ENCODE assay signal across 8 mouse cellular contexts in genomic region chr11:20200713-20201575, GRCm38 (mm10). TPM values are rescaled to one million over a fixed set of nuclear protein-coding genes. Genes with fewer than 3 reads are reported as not detected.
DNase-seq lines count a peak whose midpoint lies in the region; ATAC-seq and TF ChIP-seq lines count a peak whose summit lies in the region.

TSS of gene Rab1a (plus strand) at chr11:20201432.

- WGBS in embryonic facial prominence, embryonic 13.5 days: under 1% methylated on average over 54 of the region's 54 CpGs
- WGBS in kidney, adult 2 months: under 1% methylated on average over 54 of the region's 54 CpGs
- under 1% methylated on average over 54 of the region's 54 CpGs for WGBS in limb, embryonic 12.5 days
- under 1% methylated on average over 54 of the region's 54 CpGs for WGBS in midbrain, embryonic 15.5 days
- under 1% methylated on average over 50 of the region's 54 CpGs for WGBS in spleen, adult 2 months

- H3K4me2 ChIP-seq in embryonic facial prominence, embryonic 13.5 days: peak within 1 kb of the TSS; percentile 83
- peak within 1 kb of the TSS; percentile 75 for H3K4me2 ChIP-seq in limb, embryonic 12.5 days
- H3K4me2 ChIP-seq in midbrain, embryonic 15.5 days: peak within 1 kb of the TSS; percentile 74

- peaks cover 27% of the 10 kb centered on the region for H3K4me1 ChIP-seq in embryonic facial prominence, embryonic 13.5 days
- peaks cover 18% of the 10 kb centered on the region for H3K4me1 ChIP-seq in kidney, adult 2 months (ENCODE audit: control insufficient read depth, insufficient read depth, low read length)
- H3K4me1 ChIP-seq in limb, embryonic 12.5 days (replicated peaks): peaks cover 20% of the 10 kb centered on the region
- peaks cover 38% of the 10 kb centered on the region for H3K4me1 ChIP-seq in midbrain, embryonic 15.5 days
- peaks cover 13% of the 10 kb centered on the region; the same call in 1 of the 2 replicates for H3K4me1 ChIP-seq in spleen, adult 2 months (ENCODE audit: control insufficient read depth, insufficient read depth, insufficient read length)

- TF ChIP-seq POLR2A in kidney, adult 2 months (IDR thresholded peaks at IDR 0.05; ENCODE audit: low read depth, low read length): peak; percentile 85
- peak; percentile 84 for TF ChIP-seq POLR2A in spleen, adult 2 months (IDR thresholded peaks at IDR 0.05; ENCODE audit: low read depth, low read length)

- H3K9me3 ChIP-seq in embryonic facial prominence, embryonic 13.5 days: no peaks in the 10 kb centered on the region
- H3K9me3 ChIP-seq in limb, embryonic 12.5 days: no peaks in the 10 kb centered on the region
- no peaks in the 10 kb centered on the region for H3K9me3 ChIP-seq in midbrain, embryonic 15.5 days

- H3K9ac ChIP-seq in embryonic facial prominence, embryonic 13.5 days: peak within 1 kb of the TSS; percentile 96
- peak within 1 kb of the TSS; percentile 96 for H3K9ac ChIP-seq in limb, embryonic 12.5 days (replicated peaks)
- peak within 1 kb of the TSS; percentile 93 for H3K9ac ChIP-seq in midbrain, embryonic 15.5 days

- H3K4me3 ChIP-seq in embryonic facial prominence, embryonic 13.5 days: peak within 1 kb of the TSS; percentile 99
- H3K4me3 ChIP-seq in kidney, adult 2 months (ENCODE audit: insufficient read depth, low read depth, low read length): peak within 1 kb of the TSS; percentile 99
- H3K4me3 ChIP-seq in limb, embryonic 12.5 days (replicated peaks): peak within 1 kb of the TSS; percentile 99
- H3K4me3 ChIP-seq in midbrain, embryonic 15.5 days: peak within 1 kb of the TSS; percentile 97
- H3K4me3 ChIP-seq in spleen, adult 2 months (ENCODE audit: extremely low read depth, insufficient read depth, insufficient read length): peak within 1 kb of the TSS; percentile 97

- peak; percentile 98 for ATAC-seq in embryonic facial prominence, embryonic 13.5 days (ENCODE audit: insufficient number of reproducible peaks, insufficient read depth, low FRiP score, low TSS enrichment, low read depth)
- peak; percentile 100 for ATAC-seq in limb, embryonic 12.5 days (ENCODE audit: insufficient number of reproducible peaks, insufficient read depth, low FRiP score, low TSS enrichment, low read depth)
- peak; percentile 100 for ATAC-seq in midbrain, embryonic 15.5 days (replicated peaks)

- H3K27ac ChIP-seq in embryonic facial prominence, embryonic 13.5 days: peak within 1 kb of the TSS; percentile 96
- H3K27ac ChIP-seq in kidney, adult 2 months (ENCODE audit: insufficient read depth, low read depth, low read length): peak within 1 kb of the TSS; percentile 88
- peak within 1 kb of the TSS; percentile 97 for H3K27ac ChIP-seq in limb, embryonic 12.5 days
- peak within 1 kb of the TSS; percentile 93 for H3K27ac ChIP-seq in midbrain, embryonic 15.5 days
- peak within 1 kb of the TSS; percentile 90 for H3K27ac ChIP-seq in spleen, adult 2 months (ENCODE audit: insufficient read depth, low read length)

- no peaks in the 10 kb centered on the region for H3K27me3 ChIP-seq in embryonic facial prominence, embryonic 13.5 days
- H3K27me3 ChIP-seq in kidney, adult 2 months (replicated peaks; ENCODE audit: control insufficient read depth, insufficient read depth, low read length): no peaks in the 10 kb centered on the region
- no peaks in the 10 kb centered on the region for H3K27me3 ChIP-seq in limb, embryonic 12.5 days
- no peaks in the 10 kb centered on the region for H3K27me3 ChIP-seq in midbrain, embryonic 15.5 days (replicated peaks)
- H3K27me3 ChIP-seq in spleen, adult 2 months (ENCODE audit: control insufficient read depth, insufficient read depth, low read length): no peaks in the 10 kb centered on the region

- no peaks in the 10 kb centered on the region; the same call in 1 of the 2 replicates for H3K36me3 ChIP-seq in embryonic facial prominence, embryonic 13.5 days
- no peaks in the 10 kb centered on the region for H3K36me3 ChIP-seq in kidney, adult 2 months (ENCODE audit: control insufficient read depth, insufficient read depth, low read length)
- H3K36me3 ChIP-seq in limb, embryonic 12.5 days: no peaks in the 10 kb centered on the region
- no peaks in the 10 kb centered on the region for H3K36me3 ChIP-seq in midbrain, embryonic 15.5 days (replicated peaks)
- no peaks in the 10 kb centered on the region for H3K36me3 ChIP-seq in spleen, adult 2 months (ENCODE audit: control insufficient read depth, insufficient read depth, low read length)

- TF ChIP-seq CTCF in kidney, adult 2 months (conservative IDR thresholded peaks at IDR 0.05; ENCODE audit: insufficient read depth, insufficient read length, low read depth, low read length): peak; percentile 72
- peak; percentile 63; the same call in 1 of the 2 replicates for TF ChIP-seq CTCF in spleen, adult 2 months (IDR thresholded peaks at IDR 0.05; ENCODE audit: extremely low read depth, insufficient read depth, insufficient read length, insufficient replicate concordance)

- DNase-seq in 3134 (ENCODE audit: extremely low read depth, insufficient read length, low spot score): peak; percentile 99
- DNase-seq in adrenal gland, postnatal 36 days: peak; percentile 100
- DNase-seq in heart, adult 18-20 months: peak; percentile 99 to 100
- DNase-seq in kidney, adult 2 months: peak; percentile 100
- DNase-seq in spleen, adult 2 months (ENCODE audit: low read depth in 1 of 2, low spot score in 2 of 2): peak; percentile 99 to 100

RNA-seq across cellular contexts. Expression of gene Rab1a, which starts in this region (rescaled TPM):
- 100 to 1,000 TPM; 173 to 176 TPM for total RNA-seq in adrenal gland, postnatal 36 days (2021)
- polyA plus RNA-seq in embryonic facial prominence, embryonic 13.5 days (2015; fragmentation: Nextera tagmentation; extraction: Ambion mirVana): 251 and 290 TPM in 2 replicates
- 100 to 1,000 TPM; 125 to 136 TPM for total RNA-seq in heart, adult 18-20 months (2021)
- polyA plus RNA-seq in kidney, adult 2 months (2012; rRNA removed): 97.5 and 119 TPM in 2 replicates
- polyA plus RNA-seq in limb, embryonic 12.5 days (2016; fragmentation: Nextera tagmentation; extraction: Ambion mirVana): 229 and 230 TPM in 2 replicates
- polyA plus RNA-seq in midbrain, embryonic 15.5 days (2015; fragmentation: Nextera tagmentation; extraction: Ambion mirVana): 272 and 286 TPM in 2 replicates
- polyA plus RNA-seq in spleen, adult 2 months (2012; rRNA removed): 21.9 and 25.1 TPM in 2 replicates

Comparison
In these comparisons a context has a peak if more than half of its experiments do, and no peak if none do; other contexts are left out.
1. Peak in every context shown above with its lines: DNase-seq, ATAC-seq, H3K4me3 ChIP-seq and H3K27ac ChIP-seq.